Mouse (Mus musculus): ENCODE measurements at regions not wholly inside any gene's neighbourhood (a gene's known extent, or its start where the extent isn't known, plus 50 kb on each side); places are given as distances from the start of the nearest gene placed in this dataset.

DNA sequence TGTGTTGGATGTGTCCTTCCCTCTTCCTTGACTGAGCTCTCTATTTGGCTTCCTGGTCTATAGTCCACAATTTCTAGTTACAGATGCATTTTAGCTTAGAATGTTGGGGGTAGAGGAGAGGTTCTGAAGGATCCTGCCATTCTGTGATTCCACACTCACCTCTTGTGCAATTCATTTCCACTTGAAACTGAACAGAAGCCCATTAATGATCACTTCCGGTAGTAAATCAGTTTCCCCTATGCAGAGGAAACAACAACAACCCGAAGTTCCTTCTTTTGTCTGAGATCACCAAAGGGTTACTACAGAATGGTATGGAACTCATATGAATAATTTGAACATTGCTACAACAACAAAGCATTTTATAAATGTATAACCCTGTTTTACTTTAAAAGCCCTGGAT, 370.3 kb downstream of the Lmo4 start:
- DNase-seq (ENCODE audit: low read depth, low spot score) = no peak
- H3K9ac ChIP-seq (ENCODE audit: insufficient read depth, low read depth, low read length, poor library complexity, severe bottlenecking) = no peak overlapping the region
- TF ChIP-seq HCFC1 (IDR thresholded peaks at IDR 0.05; ENCODE audit: borderline replicate concordance, insufficient read depth, low read length) (no peak), ZC3H11A (IDR thresholded peaks at IDR 0.05; ENCODE audit: borderline replicate concordance, low read depth, low read length) (no peak), MAFK (IDR thresholded peaks at IDR 0.05; ENCODE audit: insufficient read depth, low read depth, low read length) (no peak), CHD2 (IDR thresholded peaks at IDR 0.05; ENCODE audit: low read depth, low read length) (no peak), ZNF384 (IDR thresholded peaks at IDR 0.05; ENCODE audit: low read depth, low read length) (no peak)
- H3K4me3 ChIP-seq (ENCODE audit: insufficient read depth in 1 of 2, low read depth in 1 of 2, low read length in 2 of 2, poor library complexity in 1 of 2, severe bottlenecking in 1 of 2) = no peak overlapping the region
- in situ Hi-C loops (cut with MboI; ENCODE audit: low sequenced_read_pairs in 2 of 2, unreplicated experiment in 2 of 2) = no loop called here
- H3K36me3 ChIP-seq (ENCODE audit: control insufficient read depth, insufficient read depth, low read length, poor library complexity, severe bottlenecking) = no peaks in the 10 kb centered on the region
- no peaks in the 10 kb centered on the region for H3K4me1 ChIP-seq (ENCODE audit: control insufficient read depth in 2 of 2, insufficient read depth in 2 of 2, low read length in 2 of 2, poor library complexity in 1 of 2)
- H3K27ac ChIP-seq (ENCODE audit: insufficient read depth, low read depth, low read length, poor library complexity, severe bottlenecking) = no peak overlapping the region
- H3K9me3 ChIP-seq (ENCODE audit: control insufficient read depth, insufficient read depth, low read depth, low read length) = no peaks in the 10 kb centered on the region

DNA sequence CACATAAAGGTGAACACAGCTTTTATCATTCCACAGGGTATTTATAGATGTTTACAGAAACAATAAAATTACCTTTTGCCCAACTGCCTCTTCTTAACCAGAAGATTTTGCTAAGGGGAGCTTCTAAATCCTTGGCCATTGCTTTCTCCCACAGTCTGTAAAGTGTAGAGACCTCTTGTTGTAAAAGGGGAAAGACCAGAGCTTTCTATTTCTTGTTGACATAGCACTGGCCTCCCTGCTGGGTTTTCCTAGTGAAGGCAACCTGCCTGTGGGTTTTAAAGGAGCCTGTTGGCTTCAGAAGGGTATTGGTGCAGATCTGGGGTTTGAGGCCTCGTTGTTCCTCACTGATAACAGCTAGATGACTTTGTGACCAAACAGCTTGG, 381.6 kb downstream of the Lmo4 start:
- TF ChIP-seq MAFK (IDR thresholded peaks at IDR 0.05; ENCODE audit: insufficient read depth, low read depth, low read length) = no peak
- no peak for TF ChIP-seq ZNF384 (IDR thresholded peaks at IDR 0.05; ENCODE audit: low read depth, low read length)
- TF ChIP-seq CHD2 (IDR thresholded peaks at IDR 0.05; ENCODE audit: low read depth, low read length) = no peak
- TF ChIP-seq HCFC1 (IDR thresholded peaks at IDR 0.05; ENCODE audit: borderline replicate concordance, insufficient read depth, low read length) = no peak
- no peak for TF ChIP-seq ZC3H11A (IDR thresholded peaks at IDR 0.05; ENCODE audit: borderline replicate concordance, low read depth, low read length)
- no peak for DNase-seq (ENCODE audit: low read depth, low spot score)
- Histone ChIP-seq H3K4me3 (ENCODE audit: insufficient read depth in 1 of 2, low read depth in 1 of 2, low read length in 2 of 2, poor library complexity in 1 of 2, severe bottlenecking in 1 of 2) (no peak overlapping the region), H3K27ac (ENCODE audit: insufficient read depth, low read depth, low read length, poor library complexity, severe bottlenecking) (no peak overlapping the region), H3K36me3 (ENCODE audit: control insufficient read depth, insufficient read depth, low read length, poor library complexity, severe bottlenecking) (no peaks in the 10 kb centered on the region), H3K9ac (ENCODE audit: insufficient read depth, low read depth, low read length, poor library complexity, severe bottlenecking) (no peak overlapping the region), H3K9me3 (ENCODE audit: control insufficient read depth, insufficient read depth, low read depth, low read length) (no peaks in the 10 kb centered on the region), H3K4me1 (ENCODE audit: control insufficient read depth in 2 of 2, insufficient read depth in 2 of 2, low read length in 2 of 2, poor library complexity in 1 of 2) (no peaks in the 10 kb centered on the region)
- in situ Hi-C loops (cut with MboI; ENCODE audit: low sequenced_read_pairs in 2 of 2, unreplicated experiment in 2 of 2) = no loop called here

DNA sequence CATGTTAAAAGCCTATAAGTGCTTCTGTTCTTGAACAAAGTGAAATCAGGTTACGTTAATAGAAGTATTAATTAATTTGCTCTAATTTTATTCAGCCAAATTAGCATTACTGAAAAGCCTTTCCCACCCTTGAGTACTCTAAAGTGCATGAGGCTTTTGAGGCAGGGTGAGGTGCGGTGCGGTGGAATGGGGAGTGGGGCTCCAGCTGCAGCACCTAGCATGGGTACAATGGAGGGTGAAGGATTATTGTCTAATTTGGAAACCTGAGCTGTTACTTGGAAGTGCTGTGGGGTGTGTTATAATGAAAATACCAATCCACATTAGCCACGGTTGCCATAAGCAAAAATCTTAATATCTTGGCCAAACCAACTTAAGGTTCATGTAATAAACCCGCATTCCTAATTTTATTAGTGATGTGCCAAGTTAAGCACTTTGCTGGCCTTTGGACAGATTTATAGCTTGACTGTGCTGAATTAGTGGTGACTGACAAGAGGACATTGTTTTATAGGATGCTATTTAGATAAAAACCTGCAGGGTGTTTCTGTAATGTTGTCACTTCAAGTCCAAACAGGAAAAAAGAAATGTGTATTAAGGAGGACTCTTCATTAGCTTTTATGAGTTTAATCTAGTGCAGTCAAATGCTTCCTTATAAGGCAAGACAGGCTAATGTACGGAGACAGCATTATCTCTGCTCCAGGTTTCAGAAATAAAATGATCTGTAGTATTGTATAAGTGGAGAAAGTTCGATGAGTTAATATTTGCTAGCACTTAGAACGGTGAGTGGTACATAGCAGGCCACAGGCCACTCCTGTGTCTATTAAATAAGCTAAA, 382.2 kb downstream of the Lmo4 start:
- DNase-seq (ENCODE audit: low read depth, low spot score) = no peak
- no peak overlapping the region for H3K27ac ChIP-seq (ENCODE audit: insufficient read depth, low read depth, low read length, poor library complexity, severe bottlenecking)
- no peak overlapping the region for H3K4me3 ChIP-seq (ENCODE audit: insufficient read depth in 1 of 2, low read depth in 1 of 2, low read length in 2 of 2, poor library complexity in 1 of 2, severe bottlenecking in 1 of 2)
- in situ Hi-C loops (cut with MboI; ENCODE audit: low sequenced_read_pairs in 2 of 2, unreplicated experiment in 2 of 2) = no loop called here
- H3K4me1 ChIP-seq (ENCODE audit: control insufficient read depth in 2 of 2, insufficient read depth in 2 of 2, low read length in 2 of 2, poor library complexity in 1 of 2) = no peaks in the 10 kb centered on the region
- H3K9ac ChIP-seq (ENCODE audit: insufficient read depth, low read depth, low read length, poor library complexity, severe bottlenecking) = no peak overlapping the region
- no peaks in the 10 kb centered on the region for H3K36me3 ChIP-seq (ENCODE audit: control insufficient read depth, insufficient read depth, low read length, poor library complexity, severe bottlenecking)
- TF ChIP-seq ZNF384 (IDR thresholded peaks at IDR 0.05; ENCODE audit: low read depth, low read length) = no peak
- TF ChIP-seq MAFK (IDR thresholded peaks at IDR 0.05; ENCODE audit: insufficient read depth, low read depth, low read length) = no peak
- no peak for TF ChIP-seq ZC3H11A (IDR thresholded peaks at IDR 0.05; ENCODE audit: borderline replicate concordance, low read depth, low read length)
- no peak for TF ChIP-seq HCFC1 (IDR thresholded peaks at IDR 0.05; ENCODE audit: borderline replicate concordance, insufficient read depth, low read length)
- TF ChIP-seq CHD2 (IDR thresholded peaks at IDR 0.05; ENCODE audit: low read depth, low read length) = no peak
- no peaks in the 10 kb centered on the region for H3K9me3 ChIP-seq (ENCODE audit: control insufficient read depth, insufficient read depth, low read depth, low read length)

DNA sequence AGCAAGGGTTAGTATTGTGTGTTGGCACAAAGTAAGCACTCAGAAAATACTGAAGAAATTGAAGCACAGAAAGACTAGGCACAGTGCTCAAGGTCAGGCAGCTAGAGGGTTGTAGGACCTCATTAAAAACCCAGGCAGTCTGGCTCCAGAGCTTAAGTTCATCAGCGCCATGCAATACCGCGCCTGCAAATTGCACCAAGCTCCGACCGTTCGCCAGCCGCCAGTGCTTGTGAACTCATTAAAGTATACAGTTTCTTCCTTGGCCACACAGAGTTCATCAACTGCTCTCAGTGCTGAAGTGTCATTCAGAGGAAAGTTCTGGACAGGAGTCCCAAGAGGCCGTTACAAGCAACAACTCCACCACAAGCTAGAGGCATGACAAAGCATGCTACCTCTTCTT, 397.5 kb downstream of the Lmo4 start:
- DNase-seq (ENCODE audit: low read depth, low spot score) = no peak
- Histone ChIP-seq H3K4me1 (ENCODE audit: control insufficient read depth in 2 of 2, insufficient read depth in 2 of 2, low read length in 2 of 2, poor library complexity in 1 of 2) (no peaks in the 10 kb centered on the region), H3K27ac (ENCODE audit: insufficient read depth, low read depth, low read length, poor library complexity, severe bottlenecking) (no peak overlapping the region), H3K36me3 (ENCODE audit: control insufficient read depth, insufficient read depth, low read length, poor library complexity, severe bottlenecking) (no peaks in the 10 kb centered on the region), H3K9me3 (ENCODE audit: control insufficient read depth, insufficient read depth, low read depth, low read length) (no peaks in the 10 kb centered on the region), H3K9ac (ENCODE audit: insufficient read depth, low read depth, low read length, poor library complexity, severe bottlenecking) (no peak overlapping the region), H3K4me3 (ENCODE audit: insufficient read depth in 1 of 2, low read depth in 1 of 2, low read length in 2 of 2, poor library complexity in 1 of 2, severe bottlenecking in 1 of 2) (no peak overlapping the region)
- TF ChIP-seq HCFC1 (IDR thresholded peaks at IDR 0.05; ENCODE audit: borderline replicate concordance, insufficient read depth, low read length) = no peak
- no peak for TF ChIP-seq MAFK (IDR thresholded peaks at IDR 0.05; ENCODE audit: insufficient read depth, low read depth, low read length)
- no peak for TF ChIP-seq CHD2 (IDR thresholded peaks at IDR 0.05; ENCODE audit: low read depth, low read length)
- no peak for TF ChIP-seq ZC3H11A (IDR thresholded peaks at IDR 0.05; ENCODE audit: borderline replicate concordance, low read depth, low read length)
- TF ChIP-seq ZNF384 (IDR thresholded peaks at IDR 0.05; ENCODE audit: low read depth, low read length) = no peak
- in situ Hi-C loops (cut with MboI; ENCODE audit: low sequenced_read_pairs in 2 of 2, unreplicated experiment in 2 of 2) = no loop called here
